Mouse (Mus musculus) midbrain, embryonic 10.5 days (tissue): Measurements from ENCODE around the gene H2-Q2. TPM values are rescaled to one million over a fixed set of nuclear protein-coding genes. Genes with fewer than 3 reads are reported as not detected.
"Not testable (repeated sequence)": the region's sequence is repeated elsewhere in the genome, so short reads cannot be mapped to it uniquely, and the experiment has no call there.

Experiments used
- DNase-seq: peaks from one replicate; pipeline ENCODE4 v3.0.0-alpha.2; 2017; ENCODE audit warnings: low spot score
- H3K27ac ChIP-seq: fragments of 300-500 bp; sonication (generic); replicated peaks from 2 replicates; pipeline ENCODE4 v1.5.1; 2016; ENCODE audit warnings: mild to moderate bottlenecking
- H3K27me3 ChIP-seq: fragments of 300-500 bp; sonication (generic); 2 replicates; pipeline ENCODE4 v1.6.1; 2016; ENCODE audit warnings: low read depth, mild to moderate bottlenecking; ENCODE audit not compliant: poor library complexity, severe bottlenecking
- H3K36me3 ChIP-seq: fragments of 300-500 bp; sonication (generic); 2 replicates; pipeline ENCODE4 v1.6.1; 2016; ENCODE audit warnings: mild to moderate bottlenecking, moderate library complexity
- H3K4me1 ChIP-seq: fragments of 300-500 bp; sonication (generic); 2 replicates; pipeline ENCODE4 v1.6.1; 2016
- H3K4me3 ChIP-seq: fragments of 300-500 bp; sonication (generic); 2 replicates; pipeline ENCODE4 v1.5.1; 2016; ENCODE audit warnings: mild to moderate bottlenecking, moderate library complexity
- H3K9me3 ChIP-seq: fragments of 300-500 bp; sonication (generic); replicated peaks from 2 replicates; pipeline ENCODE4 v1.6.1; 2016; ENCODE audit warnings: mild to moderate bottlenecking
- WGBS: fragments of 180-500 bp; shearing (Covaris S2); methylation state at CpG from one replicate; pipeline ENCODE4 v1.1.7; 2016; 5-methylcytosine and 5-hydroxymethylcytosine counted together
- polyA plus RNA-seq: library from polyadenylated mRNA; unstranded; fragments of >200 nt; fragmentation: Nextera tagmentation; extraction: Ambion mirVana; gene quantifications from 2 replicates; pipeline ENCODE4 v1.2.1, GENCODE M21; 2016

Gene H2-Q2
- 0.25 and 0.38 TPM in 2 replicates for polyA plus RNA-seq

- 1% methylated on average over 40 of the region's 40 CpGs for WGBS
- Histone ChIP-seq H3K9me3 (no peaks in the 10 kb centered on the region), H3K27ac (no peak within 1 kb of the TSS), H3K36me3 (no peaks in the 10 kb centered on the region), H3K4me1 (peaks cover 14% of the 10 kb centered on the region), H3K27me3 (peaks cover 62% of the 10 kb centered on the region), H3K4me3 (peak within 1 kb of the TSS; percentile 60)
- peak; percentile 35 for DNase-seq
Observed at GRCm38 (mm10) chr17:35342071-35342671, at the start of gene H2-Q2. Gene H2-Q2 (plus strand): TSS chr17:35342242.

DNA sequence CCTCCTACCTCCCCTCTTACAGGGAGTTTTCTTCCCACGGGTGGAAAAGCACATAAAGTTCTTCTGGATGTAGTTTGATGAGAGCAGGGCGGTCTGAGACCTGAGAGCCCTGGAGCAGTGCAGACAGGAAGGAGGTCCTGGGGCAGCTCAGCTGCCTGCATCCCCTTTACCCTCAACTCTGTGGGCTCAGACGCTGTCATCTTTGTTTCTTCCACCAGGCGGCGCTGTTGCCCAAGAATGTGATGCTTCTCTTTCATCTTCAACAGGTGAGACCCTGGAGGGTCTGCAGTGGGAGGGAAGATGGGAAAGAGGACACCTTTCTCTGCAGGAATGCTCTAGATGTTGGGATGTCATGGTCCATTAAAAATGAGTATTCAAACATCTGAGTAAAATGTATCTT, 46.2 kb upstream of the H2-Q2 start:
- not testable (repeated sequence) for H3K27ac ChIP-seq, H3K4me1 ChIP-seq, H3K4me3 ChIP-seq, H3K27me3 ChIP-seq, H3K36me3 ChIP-seq, H3K9me3 ChIP-seq
- 9% methylated on average over 5 of the region's 5 CpGs for WGBS
- peak; percentile 45 for DNase-seq

- H3K27ac ChIP-seq, H3K4me1 ChIP-seq, H3K27me3 ChIP-seq, H3K36me3 ChIP-seq, H3K9me3 ChIP-seq, DNase-seq, H3K4me3 ChIP-seq: not testable (repeated sequence)
- 85% methylated on average over 7 of the region's 7 CpGs for WGBS
Observed at GRCm38 (mm10) chr17:35300261-35300945, 41.6 kb upstream of the H2-Q2 start.

- DNase-seq: peak; percentile 76
- Histone ChIP-seq H3K27me3 (no peaks in the 10 kb centered on the region; the same call in 1 of the 2 replicates), H3K4me1 (no peaks in the 10 kb centered on the region), H3K36me3 (no peaks in the 10 kb centered on the region), H3K9me3 (peaks cover 2% of the 10 kb centered on the region; the same call in 1 of the 2 replicates), H3K27ac (no peak overlapping the region), H3K4me3 (0 out of 2 replicates have a peak overlapping the region, but pooled peaks have one; percentile 6)
- whole genome bisulfite sequencing: 25% methylated on average over 13 of the region's 13 CpGs
Observed at GRCm38 (mm10) chr17:35301645-35302258, 40.3 kb upstream of the H2-Q2 start.

DNA sequence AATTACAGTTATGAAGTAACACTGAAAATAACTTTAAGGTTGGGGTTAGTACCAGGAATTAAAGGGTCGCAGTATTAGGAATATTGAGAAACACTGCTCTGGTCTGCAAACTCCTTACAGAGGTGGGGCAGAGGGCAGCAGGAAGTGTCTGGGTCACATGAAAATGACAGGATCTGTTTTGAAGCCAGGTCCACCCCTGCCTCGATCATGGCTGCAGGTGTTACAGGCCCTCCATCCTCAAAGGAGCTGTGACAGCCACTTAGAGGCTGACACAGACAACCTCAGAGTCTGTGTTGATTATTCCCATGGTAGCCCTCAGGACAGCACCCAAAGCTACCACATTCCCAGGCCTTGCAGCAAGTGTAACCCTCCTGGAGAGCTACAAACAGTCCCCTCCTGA, 38.8 kb upstream of the H2-Q2 start:
- 85% methylated on average over 2 of the region's 2 CpGs for WGBS
- peaks cover 2% of the 10 kb centered on the region; the same call in 1 of the 2 replicates for H3K9me3 ChIP-seq
- DNase-seq: no peak
- no peaks in the 10 kb centered on the region for H3K36me3 ChIP-seq
- no peak overlapping the region for H3K27ac ChIP-seq
- no peaks in the 10 kb centered on the region; the same call in 1 of the 2 replicates for H3K27me3 ChIP-seq
- H3K4me1 ChIP-seq: no peaks in the 10 kb centered on the region
- no peak overlapping the region for H3K4me3 ChIP-seq

- no peaks in the 10 kb centered on the region for H3K36me3 ChIP-seq
- H3K27ac ChIP-seq: no peak overlapping the region
- WGBS: 84% methylated on average over 10 of the region's 10 CpGs
- peaks cover 2% of the 10 kb centered on the region; the same call in 1 of the 2 replicates for H3K9me3 ChIP-seq
- no peaks in the 10 kb centered on the region for H3K4me1 ChIP-seq
- no peak for DNase-seq
- no peaks in the 10 kb centered on the region; the same call in 1 of the 2 replicates for H3K27me3 ChIP-seq
- no peak overlapping the region for H3K4me3 ChIP-seq
Observed at GRCm38 (mm10) chr17:35303756-35304350, 38.2 kb upstream of the H2-Q2 start.

DNA sequence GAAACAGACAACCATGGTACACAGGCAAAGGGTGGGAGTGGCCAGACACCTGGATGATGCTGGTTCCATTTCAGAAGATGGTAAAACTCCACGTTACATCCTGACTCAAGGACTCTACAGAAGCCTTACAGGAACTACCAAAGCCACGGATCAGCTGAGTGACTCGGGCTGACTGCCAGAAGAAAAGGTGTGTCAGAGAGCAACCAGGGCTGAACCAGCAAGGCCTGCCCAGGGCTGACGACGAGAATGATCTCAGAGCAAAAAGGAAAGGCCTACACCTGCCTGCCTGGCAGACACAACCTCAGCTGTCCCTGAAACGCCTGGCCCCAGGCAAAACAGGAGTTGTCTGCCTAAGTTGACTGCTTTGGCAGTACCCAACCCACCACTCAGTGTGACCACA, 37.6 kb upstream of the H2-Q2 start:
- WGBS: 77% methylated on average over 6 of the region's 6 CpGs

DNA sequence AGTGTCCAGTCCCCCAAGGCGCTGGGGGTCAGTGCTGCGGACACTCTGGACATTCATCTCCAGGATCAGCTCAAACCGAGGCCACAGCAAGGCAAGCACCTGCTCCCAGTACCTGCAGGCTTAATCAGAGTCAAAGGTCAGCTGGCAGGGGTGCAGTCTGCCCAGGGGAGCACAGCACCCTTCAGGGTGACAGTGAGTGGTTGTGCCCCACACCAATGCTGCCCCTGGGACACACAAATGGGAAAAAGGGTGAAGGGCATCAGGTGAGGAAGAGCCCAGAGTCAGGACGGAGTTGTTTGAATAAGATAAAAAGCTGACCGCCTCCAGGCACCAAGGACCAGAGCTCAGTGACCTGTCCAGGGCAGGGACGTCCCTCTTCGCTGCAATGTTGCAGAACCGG, 37.1 kb upstream of the H2-Q2 start:
- not testable (repeated sequence) for H3K4me3 ChIP-seq, H3K9me3 ChIP-seq
- 87% methylated on average over 8 of the region's 8 CpGs for WGBS

More for the DNA sequence above, 37.6 kb upstream of the H2-Q2 start:
- peaks cover 2% of the 10 kb centered on the region; the same call in 1 of the 2 replicates for H3K9me3 ChIP-seq
- H3K27ac ChIP-seq: no peak overlapping the region
- DNase-seq: no peak
- H3K4me3 ChIP-seq: no peak overlapping the region
- H3K4me1 ChIP-seq: no peaks in the 10 kb centered on the region
- H3K27me3 ChIP-seq: no peaks in the 10 kb centered on the region; the same call in 1 of the 2 replicates
- H3K36me3 ChIP-seq: no peaks in the 10 kb centered on the region

GRCm38 (mm10) chr17:35318671-35319070, 23.4 kb upstream of the H2-Q2 start:
- Histone ChIP-seq H3K9me3 (no peaks in the 10 kb centered on the region), H3K4me1 (peaks cover 11% of the 10 kb centered on the region), H3K27me3 (peaks cover 54% of the 10 kb centered on the region), H3K27ac (no peak overlapping the region), H3K4me3 (no peak overlapping the region), H3K36me3 (no peaks in the 10 kb centered on the region)
- no peak for DNase-seq

More for the DNA sequence above, 37.1 kb upstream of the H2-Q2 start:
- not testable (repeated sequence) for H3K36me3 ChIP-seq, H3K4me1 ChIP-seq, DNase-seq, H3K27ac ChIP-seq, H3K27me3 ChIP-seq

- Histone ChIP-seq H3K27ac (no peak within 1 kb of the TSS), H3K27me3 (peaks cover 53% of the 10 kb centered on the region), H3K36me3 (no peaks in the 10 kb centered on the region), H3K4me1 (peaks cover 11% of the 10 kb centered on the region), H3K4me3 (peak within 1 kb of the TSS; percentile 57), H3K9me3 (no peaks in the 10 kb centered on the region)
- 3% methylated on average over 55 of the region's 55 CpGs for WGBS
- DNase-seq: peak; percentile 26
Observed at GRCm38 (mm10) chr17:35320327-35321081, 21.5 kb upstream of the H2-Q2 start, which contains the start of gene H2-Q1. Gene H2-Q1 (plus strand): TSS chr17:35320405.

- Histone ChIP-seq H3K4me1 (peaks cover 11% of the 10 kb centered on the region), H3K27me3 (peaks cover 28% of the 10 kb centered on the region)
- not testable (repeated sequence) for H3K4me3 ChIP-seq, DNase-seq, H3K9me3 ChIP-seq, H3K36me3 ChIP-seq, H3K27ac ChIP-seq
- WGBS: 56% methylated on average over 1 of the region's 1 CpGs
Observed at GRCm38 (mm10) chr17:35325124-35325523, 16.9 kb upstream of the H2-Q2 start.

DNA sequence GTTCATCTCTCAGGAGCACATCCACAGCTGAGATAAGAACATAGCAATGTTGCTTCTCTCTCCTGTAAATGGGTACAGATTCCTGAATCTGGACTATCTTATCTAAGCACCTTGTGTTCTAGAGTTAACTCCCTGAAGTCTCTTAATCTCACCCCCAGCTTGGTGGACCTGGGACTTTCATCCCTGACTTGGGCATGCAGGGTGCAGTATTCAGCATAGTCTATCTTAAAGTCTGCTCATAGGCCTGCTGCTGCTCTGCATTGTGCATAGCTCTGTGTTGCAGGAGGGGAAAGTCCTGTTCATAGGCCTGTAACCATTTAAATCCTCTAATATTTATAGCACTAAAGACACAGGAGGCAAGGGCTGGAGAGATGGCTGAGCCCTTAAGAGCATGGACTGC, 16.0 kb upstream of the H2-Q2 start:
- not testable (repeated sequence) for H3K9me3 ChIP-seq, H3K27ac ChIP-seq, H3K36me3 ChIP-seq, H3K4me1 ChIP-seq, H3K4me3 ChIP-seq, DNase-seq
- peaks cover 19% of the 10 kb centered on the region for H3K27me3 ChIP-seq
